Mouse (Mus musculus) heart, postnatal 14 days (tissue): ENCODE measurements around the gene Olfr1388. TPM values are rescaled to one million over a fixed set of nuclear protein-coding genes. Genes with fewer than 3 reads are reported as not detected.
"Not testable (repeated sequence)": the region's sequence is repeated elsewhere in the genome, so short reads cannot be mapped to it uniquely, and the experiment has no call there.

Experiments
- DNase-seq, 2 experiments: peaks; one replicate each; pipeline ENCODE4 v3.0.0; 2021 to 2022
- intact Hi-C: fragments of 180-260 bp; cut with DNase I; formaldehyde crosslinking; loops from one replicate; pipeline ENCODE4 v1.15.1; 2025
- long read RNA-seq, 2 experiments: library from polyadenylated mRNA; stranded (forward); transcript quantifications; one replicate each; pipeline ENCODE4 v2.0.0; 2021
- total RNA-seq, 2 experiments: library from RNA; stranded (reverse); gene quantifications; 2 replicates each; pipeline ENCODE4 v1.2.3; 2021

Olfr1388 gene
- total RNA-seq = under 1 TPM in 1 of 2 experiments, not detected in 1; 0.07 TPM
- long read RNA-seq, experiment 1 = 0 reads
- long read RNA-seq, experiment 2 = 0 reads

DNA sequence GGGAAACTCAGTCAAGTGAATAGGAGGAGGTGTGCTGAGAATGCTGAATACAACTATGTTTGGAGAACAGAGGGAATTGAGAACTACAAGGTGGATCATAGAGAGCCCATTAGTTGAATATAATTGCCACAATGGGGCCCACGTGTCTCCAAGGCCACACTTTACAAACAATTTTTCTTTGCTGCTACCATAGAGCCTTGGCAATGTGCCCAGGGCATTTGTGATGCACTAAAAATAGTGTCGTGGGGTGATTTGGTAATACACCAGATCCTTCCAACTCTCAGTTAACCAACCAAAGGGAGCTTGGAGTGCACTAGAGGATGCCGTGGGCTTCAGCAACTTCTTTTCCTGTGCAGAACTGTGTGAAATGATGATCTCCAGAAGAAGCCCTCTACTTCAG lies at the start of gene Olfr1388:
TSS of gene Olfr1388 (plus strand) at position 214 of the 400 bp plus-strand sequence.
- DNase-seq = peak; percentile 21 to 44
- intact Hi-C loops = no loop called here

- intact Hi-C loops, DNase-seq: not testable (repeated sequence)
Measured at GRCm38 (mm10) chr11:49392707-49393106, 43.7 kb upstream of the Olfr1388 start.

DNA sequence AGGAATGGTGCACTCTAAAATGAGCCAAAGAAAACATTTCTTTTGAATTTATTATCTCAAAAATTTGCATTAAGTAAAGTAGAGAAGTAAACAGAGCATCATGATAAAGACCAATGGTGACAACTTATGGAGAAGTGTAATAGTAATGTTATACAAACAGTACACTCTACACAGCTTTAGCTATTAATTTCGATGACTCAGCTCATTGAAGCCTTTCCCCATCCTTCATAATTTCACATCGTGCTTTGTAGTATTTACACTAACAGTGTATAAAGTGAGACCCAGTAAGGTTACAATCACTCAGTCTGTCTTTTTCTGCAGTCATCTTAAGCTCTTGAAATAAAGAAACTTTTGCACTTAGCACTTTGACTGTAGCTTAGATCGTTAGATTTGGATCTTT lies 29.6 kb upstream of the Olfr1388 start:
- no peak for DNase-seq
- intact Hi-C loops = no loop called here

DNA sequence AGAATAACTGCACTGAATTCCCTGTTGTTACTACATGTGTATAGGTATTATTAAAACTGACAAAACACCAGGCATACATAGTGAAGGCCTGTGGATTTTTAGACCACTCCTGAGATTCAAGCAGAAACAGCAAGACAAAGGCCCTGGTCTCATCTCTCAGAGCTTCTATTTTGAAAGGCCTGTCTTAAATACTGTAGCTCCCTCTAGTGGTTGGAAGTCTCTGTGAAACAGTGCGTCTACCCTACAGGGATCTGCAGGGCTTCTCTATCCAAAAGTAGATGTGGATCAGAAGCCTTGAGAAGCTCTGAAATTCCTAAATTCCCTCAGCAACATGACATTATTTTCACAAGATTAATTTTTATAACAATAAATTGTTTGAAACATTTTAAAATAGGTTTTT lies 25.9 kb upstream of the Olfr1388 start:
- intact Hi-C loops = loop anchor here (5.0 kb wide), 1 partner anchor 218 kb away; no protein-coding TSS in a partner anchor
- peak in 1 of 2 experiments; percentile 4 for DNase-seq

- DNase-seq = no peak
- intact Hi-C loops = no loop called here
Measured at GRCm38 (mm10) chr11:49422767-49423166, 13.7 kb upstream of the Olfr1388 start, which contains the start of gene Olfr1389. TSS of gene Olfr1389 (plus strand) at chr11:49423067.

DNA sequence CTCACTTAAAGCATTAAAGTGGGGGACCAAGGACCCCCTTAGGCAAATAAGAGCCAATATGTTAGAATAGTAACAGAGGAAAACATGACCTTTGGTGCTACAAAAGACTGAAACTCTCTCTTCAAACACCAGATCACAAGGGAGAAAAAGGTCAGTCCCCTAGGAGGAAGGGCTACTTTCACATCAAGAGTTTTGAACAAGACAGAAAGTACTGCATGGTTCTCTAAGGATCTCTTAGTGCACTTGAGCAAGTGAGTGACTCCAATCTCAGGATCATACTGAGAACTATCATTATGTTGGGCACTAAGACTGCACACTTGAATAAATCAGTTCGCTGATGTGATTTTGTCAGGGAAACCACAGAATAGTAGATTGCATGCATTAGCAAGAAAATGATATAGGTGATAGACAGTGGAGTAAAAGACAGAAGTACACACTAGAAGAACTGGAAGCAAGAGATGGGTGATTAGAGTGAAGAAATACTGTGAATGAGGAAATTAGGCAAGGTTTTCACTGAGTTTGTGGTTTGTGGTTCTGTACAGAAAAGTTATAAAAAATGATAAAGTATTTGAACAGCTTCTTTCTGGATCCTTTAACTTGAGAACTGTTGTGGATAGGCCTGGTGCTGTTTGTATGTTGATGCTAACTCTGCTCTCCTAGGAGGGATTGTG lies 11.0 kb upstream of the Olfr1388 start:
- no peak for DNase-seq
- intact Hi-C loops = no loop called here

- no peak for DNase-seq
- intact Hi-C loops = no loop called here
Measured at GRCm38 (mm10) chr11:49429641-49430040, 6.8 kb upstream of the Olfr1388 start.

DNA sequence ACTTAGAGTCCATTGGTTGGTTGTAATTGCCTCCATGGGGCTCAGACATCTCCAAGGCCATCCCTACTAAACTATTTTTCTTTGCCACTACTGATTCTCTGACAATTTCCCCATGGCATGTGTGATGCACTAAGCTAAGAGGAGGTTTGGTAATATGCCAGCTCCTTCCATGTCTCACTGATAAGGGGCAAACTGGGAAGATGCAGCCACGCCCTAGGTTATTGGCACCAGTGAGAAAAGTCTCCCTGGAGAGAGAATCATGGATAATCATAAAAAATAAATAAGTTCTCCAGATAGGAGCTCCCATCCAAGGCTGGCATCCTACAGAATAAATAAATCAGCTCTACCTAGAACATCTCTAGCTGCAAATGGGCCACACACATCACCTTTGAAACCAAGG lies 18.6 kb downstream of the Olfr1388 start, which contains the start of gene Olfr1387:
TSS of gene Olfr1387 (plus strand) at position 301 of the 400 bp plus-strand sequence.
- intact Hi-C loops = no loop called here
- DNase-seq = no peak

- intact Hi-C loops, DNase-seq: not testable (repeated sequence)
Measured at GRCm38 (mm10) chr11:49464746-49465145, 28.3 kb downstream of the Olfr1388 start, which contains the start of gene Olfr1386. TSS of gene Olfr1386 (plus strand) at chr11:49465046.

- intact Hi-C loops = no loop called here
- no peak for DNase-seq
Measured at GRCm38 (mm10) chr11:49485973-49486372, 49.5 kb downstream of the Olfr1388 start.

- DNase-seq, intact Hi-C loops: not testable (repeated sequence)
Measured at GRCm38 (mm10) chr11:49488770-49489169, 52.3 kb downstream of the Olfr1388 start, which contains the start of gene Olfr1385. TSS of gene Olfr1385 (plus strand) at chr11:49489070.

Other genes starting within 250 kb of the Olfr1388 start
- 10 to 100 TPM; 48.3 to 52.4 TPM for gene Btnl9, start 249.5 kb upstream of the Olfr1388 start, total RNA-seq
- gene Zfp62, start 233.3 kb upstream of the Olfr1388 start, total RNA-seq = 10 to 100 TPM; 26.3 to 27.0 TPM
- 10 to 100 TPM; 59.3 to 68.4 TPM for gene Mgat1, start 192.4 kb upstream of the Olfr1388 start, total RNA-seq
- gene Olfr1393, start 158.3 kb upstream of the Olfr1388 start, total RNA-seq = under 1 TPM; 0.32 to 0.48 TPM
- gene Olfr1392, start 151.3 kb upstream of the Olfr1388 start, total RNA-seq = not detected
- gene Olfr10, start 131.9 kb upstream of the Olfr1388 start, total RNA-seq = not detected
- not detected for gene Olfr1391, start 113.9 kb upstream of the Olfr1388 start, total RNA-seq
- gene Olfr1390, start 101.4 kb upstream of the Olfr1388 start, total RNA-seq = not detected
- gene Olfr1389, start 13.6 kb upstream of the Olfr1388 start, total RNA-seq = not detected
- under 1 TPM in 1 of 2 experiments, not detected in 1; 0.05 TPM for gene Olfr1387, start 18.7 kb downstream of the Olfr1388 start, total RNA-seq
- not detected for gene Olfr1386, start 28.4 kb downstream of the Olfr1388 start, total RNA-seq
- gene Olfr1385, start 52.4 kb downstream of the Olfr1388 start, total RNA-seq = not detected
- under 1 TPM; 0.22 to 0.26 TPM for gene Olfr1384, start 70.1 kb downstream of the Olfr1388 start, total RNA-seq
- gene Olfr1383, start 83.0 kb downstream of the Olfr1388 start, total RNA-seq = under 1 TPM; 0.41 to 0.63 TPM
- not detected for gene Olfr1382, start 91.6 kb downstream of the Olfr1388 start, total RNA-seq
- not detected for gene Olfr1381, start 106.8 kb downstream of the Olfr1388 start, total RNA-seq
- gene Olfr1380, start 120.3 kb downstream of the Olfr1388 start, total RNA-seq = not detected
- 10 to 100 TPM; 11.1 to 11.6 TPM for gene Flt4, start 172.6 kb downstream of the Olfr1388 start, total RNA-seq
- gene Scgb3a1, start 227.0 kb downstream of the Olfr1388 start, total RNA-seq = 10 to 100 TPM in 1 of 2 experiments, not detected in 1; 58.2 TPM